Mouse (Mus musculus): ENCODE measurements around the gene 9230102O04Rik. TPM values are rescaled to one million over a fixed set of nuclear protein-coding genes. Genes with fewer than 3 reads are reported as not detected.

Gene 9230102O04Rik
- polyA plus RNA-seq, 1 experiment from 2014 or later, result 0.69 TPM

GRCm38 (mm10) chr2:9894836-9895593 lies 5.7 kb upstream of the 9230102O04Rik start:
- Histone ChIP-seq H3K36me3 (no peaks in the 10 kb centered on the region), H3K9me3 (no peaks in the 10 kb centered on the region), H3K27ac (replicated peaks) (no peak overlapping the region), H3K4me2 (no peak overlapping the region), H3K9ac (no peak overlapping the region), H3K4me1 (replicated peaks) (peaks cover 10% of the 10 kb centered on the region; the same call in 1 of the 2 replicates), H3K27me3 (peaks cover 88% of the 10 kb centered on the region), H3K4me3 (no peak overlapping the region)
- ATAC-seq (ENCODE audit: low FRiP score, low read depth), result no peak
- 2% methylated on average over 19 of the region's 19 CpGs for WGBS

- H3K36me3 ChIP-seq, result no peaks in the 10 kb centered on the region
- no peaks in the 10 kb centered on the region for H3K9me3 ChIP-seq
- peaks cover 86% of the 10 kb centered on the region for H3K27me3 ChIP-seq
- no peak overlapping the region for H3K4me3 ChIP-seq
- no peak overlapping the region for H3K4me2 ChIP-seq
- WGBS, result 0% methylated on average over 6 of the region's 6 CpGs
- peaks cover 13% of the 10 kb centered on the region; the same call in 1 of the 2 replicates for H3K4me1 ChIP-seq (replicated peaks)
- ATAC-seq (ENCODE audit: low FRiP score, low read depth), result no peak
- H3K9ac ChIP-seq, result no peak overlapping the region
- no peak overlapping the region for H3K27ac ChIP-seq (replicated peaks)
These were observed 4.1 kb upstream of the 9230102O04Rik start for GRCm38 (mm10) chr2:9893272-9893953.

- ATAC-seq (ENCODE audit: low FRiP score, low read depth), result no peak
- WGBS, result 7% methylated on average over 7 of the region's 7 CpGs
These were observed 3.2 kb upstream of the 9230102O04Rik start for GRCm38 (mm10) chr2:9892541-9892940.

GRCm38 (mm10) chr2:9890906-9891305 lies 1.6 kb upstream of the 9230102O04Rik start:
- Histone ChIP-seq H3K27ac (replicated peaks) (no peak overlapping the region), H3K4me2 (no peak overlapping the region), H3K4me3 (no peak overlapping the region), H3K27me3 (peaks cover 84% of the 10 kb centered on the region), H3K4me1 (replicated peaks) (peaks cover 9% of the 10 kb centered on the region; the same call in 1 of the 2 replicates), H3K9ac (no peak overlapping the region), H3K9me3 (no peaks in the 10 kb centered on the region), H3K36me3 (no peaks in the 10 kb centered on the region)
- ATAC-seq (ENCODE audit: low FRiP score, low read depth), result no peak
- 3% methylated on average over 5 of the region's 5 CpGs for WGBS

More at GRCm38 (mm10) chr2:9892541-9892940, 3.2 kb upstream of the 9230102O04Rik start:
- no peak overlapping the region for H3K27ac ChIP-seq (replicated peaks)
- no peaks in the 10 kb centered on the region for H3K9me3 ChIP-seq
- H3K9ac ChIP-seq, result no peak overlapping the region
- no peak overlapping the region for H3K4me2 ChIP-seq
- H3K4me3 ChIP-seq, result no peak overlapping the region
- H3K27me3 ChIP-seq, result peaks cover 84% of the 10 kb centered on the region
- H3K36me3 ChIP-seq, result no peaks in the 10 kb centered on the region
- peaks cover 13% of the 10 kb centered on the region; the same call in 1 of the 2 replicates for H3K4me1 ChIP-seq (replicated peaks)

GRCm38 (mm10) chr2:9890251-9890650 lies 911 bp upstream of the 9230102O04Rik start:
- Histone ChIP-seq H3K27ac (replicated peaks) (no peak overlapping the region), H3K9ac (no peak overlapping the region), H3K4me1 (replicated peaks) (0 out of 2 replicates have a peak, but pooled peaks cover 7% of the 10 kb centered on the region), H3K27me3 (peaks cover 86% of the 10 kb centered on the region), H3K4me3 (no peak overlapping the region), H3K36me3 (no peaks in the 10 kb centered on the region), H3K9me3 (no peaks in the 10 kb centered on the region), H3K4me2 (no peak overlapping the region)
- no peak for ATAC-seq (ENCODE audit: low FRiP score, low read depth)
- WGBS, result 6% methylated on average over 8 of the region's 8 CpGs

- no peak within 1 kb of the TSS for H3K9ac ChIP-seq
- no peaks in the 10 kb centered on the region for H3K36me3 ChIP-seq
- peaks cover 85% of the 10 kb centered on the region for H3K27me3 ChIP-seq
- H3K4me1 ChIP-seq (replicated peaks), result 0 out of 2 replicates have a peak, but pooled peaks cover 3% of the 10 kb centered on the region
- no peak for ATAC-seq (ENCODE audit: low FRiP score, low read depth)
- WGBS, result under 1% methylated on average over 23 of the region's 23 CpGs
- no peaks in the 10 kb centered on the region for H3K9me3 ChIP-seq
- H3K4me2 ChIP-seq, result peak within 1 kb of the TSS; percentile 44
- no peak within 1 kb of the TSS for H3K27ac ChIP-seq (replicated peaks)
- H3K4me3 ChIP-seq, result peak within 1 kb of the TSS; percentile 22
These were observed 377 bp upstream of the 9230102O04Rik start, which contains the start of gene Gata3 for GRCm38 (mm10) chr2:9889651-9890183. Gene Gata3, minus strand, starts transcription at chr2:9890034.

GRCm38 (mm10) chr2:9887636-9888035 lies 1.7 kb downstream of the 9230102O04Rik start:
- H3K36me3 ChIP-seq, result no peaks in the 10 kb centered on the region
- WGBS, result under 1% methylated on average over 7 of the region's 7 CpGs
- peaks cover 70% of the 10 kb centered on the region for H3K27me3 ChIP-seq
- H3K4me3 ChIP-seq, result peak overlapping the region; percentile 14
- H3K27ac ChIP-seq (replicated peaks), result no peak overlapping the region
- H3K4me2 ChIP-seq, result 0 out of 2 replicates have a peak overlapping the region, but pooled peaks have one; percentile 7
- H3K9me3 ChIP-seq, result no peaks in the 10 kb centered on the region
- 0 out of 2 replicates have a peak, but pooled peaks have one; percentile 15 for ATAC-seq (ENCODE audit: low FRiP score, low read depth)
- H3K9ac ChIP-seq, result no peak overlapping the region
- 0 out of 2 replicates have a peak, but pooled peaks cover 10% of the 10 kb centered on the region for H3K4me1 ChIP-seq (replicated peaks)

- ATAC-seq (ENCODE audit: low FRiP score, low read depth), result no peak
- peaks cover 14% of the 10 kb centered on the region for H3K4me1 ChIP-seq (replicated peaks)
- no peaks in the 10 kb centered on the region for H3K36me3 ChIP-seq
- no peaks in the 10 kb centered on the region for H3K9me3 ChIP-seq
- 0 out of 2 replicates have a peak overlapping the region, but pooled peaks have one; percentile 14 for H3K4me2 ChIP-seq
- peaks cover 65% of the 10 kb centered on the region for H3K27me3 ChIP-seq
- no peak overlapping the region for H3K27ac ChIP-seq (replicated peaks)
- WGBS, result 2% methylated on average over 7 of the region's 7 CpGs
- peak overlapping the region; percentile 14 for H3K4me3 ChIP-seq
- H3K9ac ChIP-seq, result 0 out of 2 replicates have a peak overlapping the region, but pooled peaks have one; percentile 5
These were observed 2.3 kb downstream of the 9230102O04Rik start for GRCm38 (mm10) chr2:9886921-9887610.

GRCm38 (mm10) chr2:9886031-9886430 lies 3.3 kb downstream of the 9230102O04Rik start:
- Histone ChIP-seq H3K9ac (no peak overlapping the region), H3K4me3 (peak overlapping the region; percentile 28), H3K27ac (replicated peaks) (0 out of 2 replicates have a peak overlapping the region, but pooled peaks have one; percentile 22), H3K27me3 (peaks cover 64% of the 10 kb centered on the region), H3K4me1 (replicated peaks) (peaks cover 21% of the 10 kb centered on the region), H3K4me2 (peak overlapping the region; percentile 27), H3K36me3 (no peaks in the 10 kb centered on the region), H3K9me3 (no peaks in the 10 kb centered on the region)
- ATAC-seq (ENCODE audit: low FRiP score, low read depth), result no peak
- WGBS, result 7% methylated on average over 3 of the region's 3 CpGs

GRCm38 (mm10) chr2:9885217-9885770 lies 4.0 kb downstream of the 9230102O04Rik start:
- Histone ChIP-seq H3K4me1 (replicated peaks) (peaks cover 25% of the 10 kb centered on the region), H3K4me2 (peak overlapping the region; percentile 27), H3K36me3 (no peaks in the 10 kb centered on the region), H3K9me3 (no peaks in the 10 kb centered on the region), H3K9ac (no peak overlapping the region), H3K27ac (replicated peaks) (peak overlapping the region; percentile 32; the same call in 1 of the 2 replicates), H3K27me3 (peaks cover 59% of the 10 kb centered on the region), H3K4me3 (peak overlapping the region; percentile 28)
- ATAC-seq (ENCODE audit: low FRiP score, low read depth), result no peak
- WGBS, result 3% methylated on average over 14 of the region's 14 CpGs

Data from hindbrain, embryonic 15.5 days (tissue).